Mouse (Mus musculus) T-helper 17 cell (primary cell): ENCODE results near the gene 2810021J22Rik.

Experiments used
- in situ Hi-C, 2 experiments: fragments of 300-600 bp; cut with MboI, MseI; formaldehyde crosslinking; loops; 1 replicate in 1 of 2; 2 replicates in 1 of 2; pipeline ENCODE4 v1.15.1; 2025; ENCODE audit warnings: high pct_unique_total_duplicates in 2 of 2

Gene 2810021J22Rik

DNA sequence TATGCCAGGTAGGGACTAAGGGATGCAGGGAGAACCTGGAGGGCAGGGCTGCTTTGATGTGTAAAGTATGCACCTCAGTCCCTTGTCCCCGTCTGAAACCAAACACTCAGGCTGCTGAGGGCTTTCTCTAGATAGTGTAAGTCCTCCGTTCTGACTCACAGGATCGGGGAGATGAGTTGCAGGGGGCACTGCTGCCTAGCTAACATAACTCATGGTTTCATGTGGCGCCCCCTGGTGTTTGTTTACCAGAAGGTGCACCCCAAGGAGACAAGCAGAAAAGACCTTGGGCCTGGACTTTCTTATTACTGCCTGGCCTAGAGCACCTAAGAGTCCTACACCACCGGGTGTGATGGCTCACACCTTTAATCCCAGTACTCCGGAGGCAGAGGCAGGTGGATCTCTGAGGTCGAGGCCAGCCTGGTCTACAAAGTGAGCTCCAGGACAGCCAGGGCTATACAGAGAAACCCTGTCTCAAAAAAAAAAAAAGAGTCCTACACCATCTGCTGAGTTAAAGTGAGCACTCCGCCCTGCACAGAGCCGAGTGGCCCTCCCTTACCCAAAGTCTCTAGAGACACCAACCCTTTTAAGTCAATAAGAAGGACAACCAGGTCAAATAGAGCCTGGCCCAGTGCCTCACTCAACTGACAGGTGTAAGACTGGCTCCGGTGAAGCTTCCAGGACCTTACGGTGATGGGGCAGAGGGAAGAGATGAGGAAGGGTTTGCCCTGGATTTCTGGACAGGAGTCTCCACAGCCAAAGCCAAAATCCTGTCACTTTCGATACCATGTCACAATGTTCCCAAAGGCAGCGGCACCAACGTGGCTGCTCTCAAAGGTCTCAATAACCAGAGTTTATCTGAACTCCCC is 50.1 kb downstream of the 2810021J22Rik start:
- in situ Hi-C loops, result no loop called here

DNA sequence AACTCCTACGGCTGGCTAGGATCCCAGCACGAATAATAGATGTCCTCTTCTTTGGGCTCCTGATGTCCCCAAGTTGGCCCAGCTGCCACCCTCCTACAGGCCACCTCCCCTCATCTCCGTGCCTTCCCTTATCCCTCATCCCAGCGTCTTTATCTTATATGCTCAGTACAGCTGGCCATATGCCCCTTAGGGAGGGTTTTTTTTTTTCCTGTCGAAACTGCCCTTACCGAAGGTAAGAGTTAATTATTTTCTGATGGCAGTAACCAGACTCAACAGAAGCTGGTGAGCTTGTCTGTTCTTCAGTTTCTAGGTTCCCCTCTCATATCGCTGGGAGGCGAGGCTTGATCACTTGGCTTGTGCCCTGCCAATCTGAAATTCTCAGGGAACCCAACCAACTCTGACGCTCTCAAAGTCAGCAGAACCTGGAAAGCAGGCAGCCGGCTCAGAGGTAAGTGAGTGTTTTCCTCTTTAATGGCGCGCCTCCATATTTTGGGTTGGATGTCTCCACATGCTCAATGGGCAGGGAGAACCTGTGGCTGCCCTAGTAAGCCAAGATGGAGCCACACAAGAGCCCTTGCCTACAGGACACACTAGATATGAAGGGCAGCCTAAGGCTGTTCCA is 50.8 kb downstream of the 2810021J22Rik start, which contains the start of gene Btnl10:
Gene Btnl10, plus strand, starts transcription at position 164 of the 622 bp plus-strand sequence.
- in situ Hi-C loops, result no loop called here

DNA sequence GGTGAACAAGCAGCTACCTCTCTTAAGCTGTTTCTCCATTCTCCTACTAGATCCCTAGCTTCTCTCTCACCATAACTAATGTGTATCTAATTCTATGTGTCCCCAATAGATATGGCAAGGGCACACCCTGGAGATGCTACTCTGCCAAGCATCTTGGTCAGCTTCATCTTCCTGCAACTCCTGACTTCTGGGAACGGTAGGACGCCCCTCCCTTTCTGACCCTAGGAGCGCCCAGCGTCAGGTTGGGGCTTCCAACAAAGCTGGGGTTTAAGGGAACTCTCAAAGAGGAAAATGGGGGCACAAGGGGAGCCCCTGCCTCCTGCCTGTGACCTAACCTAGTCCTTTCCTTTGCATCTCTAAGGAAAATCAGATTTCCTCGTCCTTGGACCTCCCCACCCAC is 51.7 kb downstream of the 2810021J22Rik start:
- in situ Hi-C loops, result no loop called here

DNA sequence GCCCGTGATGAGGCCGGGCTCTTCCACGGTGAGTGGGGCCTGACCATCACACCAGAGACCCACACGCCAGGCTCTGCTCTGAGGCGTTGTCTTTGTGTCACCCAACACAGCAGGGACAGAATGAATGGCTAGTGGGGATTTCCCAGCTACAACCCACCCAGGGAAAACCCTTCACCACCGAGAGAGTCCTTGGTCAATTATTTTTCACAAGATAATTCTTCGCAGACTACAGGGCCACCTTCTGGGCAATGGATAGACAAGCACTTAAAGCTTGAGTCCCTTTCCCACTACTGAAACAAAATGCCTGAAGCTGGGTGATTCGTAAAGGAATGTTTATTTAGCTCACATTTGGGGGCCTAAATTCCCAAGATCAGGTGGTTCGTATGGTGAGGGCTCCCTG is 55.4 kb downstream of the 2810021J22Rik start:
- in situ Hi-C loops, result no loop called here

- in situ Hi-C loops, result no loop called here
Observed at GRCm38 (mm10) chr11:58926651-58927050, 59.6 kb downstream of the 2810021J22Rik start.

DNA sequence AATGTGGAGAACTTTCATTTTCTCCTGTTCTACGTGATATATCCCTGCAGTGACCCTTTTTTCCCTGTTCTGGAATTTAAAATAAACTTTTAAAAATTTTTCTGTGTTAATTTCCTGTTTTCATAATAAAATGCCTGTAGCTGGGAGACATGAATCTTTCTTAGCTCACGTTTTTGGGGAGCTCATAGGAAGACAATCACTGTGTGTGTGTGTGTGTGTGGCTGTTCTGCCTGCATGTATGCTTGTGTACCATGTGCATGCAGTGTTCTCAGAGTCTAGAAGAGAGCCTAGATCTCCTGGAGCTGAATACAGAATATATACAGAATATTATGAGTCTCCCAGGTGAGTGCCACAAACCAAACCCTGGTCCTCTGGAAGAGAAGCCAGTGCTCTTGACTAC is 60.0 kb downstream of the 2810021J22Rik start:
- in situ Hi-C loops, result no loop called here

DNA sequence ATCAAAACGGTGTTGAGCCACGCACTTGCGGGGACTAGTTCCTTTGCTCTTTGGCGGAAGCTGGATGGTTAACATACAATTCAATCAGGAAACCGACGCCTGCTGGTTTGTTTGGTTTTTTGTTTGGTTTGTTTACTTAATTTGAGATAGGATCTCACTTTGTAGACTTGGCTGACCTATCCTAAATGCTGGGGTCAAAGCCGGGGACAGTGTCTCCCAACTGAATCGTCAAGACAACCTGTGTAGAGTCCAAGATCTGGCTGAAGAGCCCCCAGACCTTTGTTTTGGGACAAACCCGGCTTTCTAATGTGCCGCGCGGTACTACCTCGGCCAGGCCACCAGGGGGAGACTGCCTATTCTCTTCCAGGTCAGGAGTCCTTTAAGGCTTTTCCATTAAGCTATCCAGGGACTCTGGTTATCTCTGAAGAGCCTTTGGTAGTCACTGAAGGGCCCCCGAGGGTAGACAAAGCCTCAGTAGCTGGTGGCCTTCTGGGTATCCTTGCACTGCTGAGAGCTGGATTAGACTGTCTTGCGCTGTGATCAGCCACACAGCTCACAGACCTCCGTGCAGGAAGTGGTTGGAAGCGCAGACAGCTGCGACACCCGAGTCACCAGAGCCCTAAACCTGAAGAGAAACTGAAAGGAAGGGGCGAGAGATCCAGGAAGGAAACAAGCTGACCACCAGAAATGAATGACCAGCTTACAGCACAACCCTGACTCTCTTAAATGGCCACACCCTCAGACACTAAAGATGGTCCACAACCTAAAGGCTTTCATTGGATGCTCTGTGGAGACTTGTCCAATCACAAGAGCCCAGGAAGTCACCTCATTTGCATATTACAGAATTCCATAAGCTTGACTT is 61.0 kb downstream of the 2810021J22Rik start:
- in situ Hi-C loops, result no loop called here

DNA sequence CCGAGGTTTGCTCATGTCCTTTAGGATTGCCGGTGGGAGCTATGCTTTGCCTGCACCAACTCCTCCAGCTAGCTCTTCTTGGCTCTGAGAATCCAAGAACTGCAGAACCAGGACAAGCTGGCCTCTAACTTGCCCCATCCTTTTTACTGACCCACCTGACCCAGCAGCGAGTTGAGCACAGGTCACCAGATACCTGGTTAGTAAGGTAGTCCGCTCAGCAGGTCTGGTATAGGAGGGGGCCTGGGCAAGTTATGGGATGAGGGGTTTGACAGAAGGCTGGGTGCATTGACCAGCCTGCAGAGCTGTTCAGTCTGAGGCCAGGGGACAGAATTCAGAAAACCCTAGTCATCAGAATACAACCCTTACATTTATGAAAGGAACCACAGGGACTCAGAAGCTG is 62.0 kb downstream of the 2810021J22Rik start:
- in situ Hi-C loops, result no loop called here

- in situ Hi-C loops, result no loop called here
Observed at GRCm38 (mm10) chr11:58929641-58930040, 62.6 kb downstream of the 2810021J22Rik start.

DNA sequence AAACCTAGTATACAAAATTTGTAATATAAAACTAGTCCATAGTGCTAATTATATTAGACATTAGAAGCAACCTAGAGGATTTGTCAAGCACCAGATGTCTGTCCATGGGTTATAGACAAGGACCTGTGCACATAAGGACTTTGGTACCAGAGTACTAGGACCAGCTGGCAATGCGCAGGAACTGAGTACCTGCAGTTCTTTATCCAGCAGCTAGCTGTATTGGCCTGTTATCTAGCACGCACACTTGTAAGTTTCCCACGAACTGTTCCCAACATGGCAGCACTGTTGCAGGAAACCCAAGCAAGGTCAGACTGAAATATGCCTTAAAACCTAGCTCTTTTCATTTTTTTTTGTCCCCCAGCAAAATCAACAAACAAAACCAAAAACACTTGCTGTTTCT is 63.2 kb downstream of the 2810021J22Rik start:
- in situ Hi-C loops, result no loop called here

- in situ Hi-C loops, result no loop called here
Observed at GRCm38 (mm10) chr11:58931576-58931975, 64.6 kb downstream of the 2810021J22Rik start.
